Mouse (Mus musculus) C2C12 (cell line): ENCODE data around the gene Spon1. TPM values are rescaled to one million over a fixed set of nuclear protein-coding genes. Genes with fewer than 3 reads are reported as not detected.

Source experiments
- H3K27me3 ChIP-seq: one replicate; pipeline ENCODE4 v1.6.1; 2011; ENCODE audit not compliant: control insufficient read depth, insufficient read depth, insufficient read length
- H3K36me3 ChIP-seq: one replicate; pipeline ENCODE4 v1.6.1; 2011; ENCODE audit not compliant: control insufficient read depth, insufficient read depth
- H3K4me3 ChIP-seq: one replicate; pipeline ENCODE4 v1.5.1; 2011; ENCODE audit warnings: mild to moderate bottlenecking, control low read depth; ENCODE audit not compliant: poor library complexity, insufficient read depth, severe bottlenecking
- H3K79me2 ChIP-seq: one replicate; pipeline ENCODE4 v1.6.1; 2011; ENCODE audit not compliant: control insufficient read depth, insufficient read depth
- H3K79me3 ChIP-seq: one replicate; pipeline ENCODE4 v1.6.1; 2011; ENCODE audit warnings: low read depth, control low read depth
- H3ac ChIP-seq: one replicate; pipeline ENCODE3; 2011; ENCODE audit warnings: low read depth; ENCODE audit not compliant: control insufficient read depth, insufficient read length
- CEBPB ChIP-seq: IDR thresholded peaks from one replicate; pipeline ENCODE4 v1.6.1; 2011; ENCODE audit warnings: low read depth, mild to moderate bottlenecking, control low read depth, moderate library complexity
- CTCF ChIP-seq: IDR thresholded peaks from one replicate; pipeline ENCODE4 v1.5.1; 2011; ENCODE audit not compliant: control insufficient read depth, insufficient read depth, insufficient read length
- FOSL1 ChIP-seq: IDR thresholded peaks from one replicate; pipeline ENCODE4 v1.8.0; 2011; ENCODE audit warnings: mild to moderate bottlenecking, low read length; ENCODE audit not compliant: poor library complexity, insufficient read depth, severe bottlenecking
- MAX ChIP-seq: IDR thresholded peaks from one replicate; pipeline ENCODE4 v1.6.1; 2011; ENCODE audit warnings: mild to moderate bottlenecking, control low read depth
- MYOD1 ChIP-seq: IDR thresholded peaks from one replicate; pipeline ENCODE4 v1.6.1; 2011; ENCODE audit warnings: low read depth; ENCODE audit not compliant: control insufficient read depth, insufficient read length
- MYOG ChIP-seq: IDR thresholded peaks from one replicate; pipeline ENCODE4 v1.6.1; 2011; ENCODE audit not compliant: control insufficient read depth, insufficient read length; ENCODE audit errors: extremely low read depth
- USF1 ChIP-seq: IDR thresholded peaks from one replicate; pipeline ENCODE4 v1.6.1; 2011; ENCODE audit warnings: low read depth, mild to moderate bottlenecking, control low read depth, moderate library complexity
- polyA plus RNA-seq: library from polyadenylated mRNA; unstranded; fragments of >200 nt; fragmentation: generic; extraction: Trizol; gene quantifications from one replicate; pipeline ENCODE4 v1.2.1, GENCODE M21; 2012; ENCODE audit warnings: missing spikeins

The Spon1 gene
- polyA plus RNA-seq, 1 experiment = 0.06 TPM

DNA sequence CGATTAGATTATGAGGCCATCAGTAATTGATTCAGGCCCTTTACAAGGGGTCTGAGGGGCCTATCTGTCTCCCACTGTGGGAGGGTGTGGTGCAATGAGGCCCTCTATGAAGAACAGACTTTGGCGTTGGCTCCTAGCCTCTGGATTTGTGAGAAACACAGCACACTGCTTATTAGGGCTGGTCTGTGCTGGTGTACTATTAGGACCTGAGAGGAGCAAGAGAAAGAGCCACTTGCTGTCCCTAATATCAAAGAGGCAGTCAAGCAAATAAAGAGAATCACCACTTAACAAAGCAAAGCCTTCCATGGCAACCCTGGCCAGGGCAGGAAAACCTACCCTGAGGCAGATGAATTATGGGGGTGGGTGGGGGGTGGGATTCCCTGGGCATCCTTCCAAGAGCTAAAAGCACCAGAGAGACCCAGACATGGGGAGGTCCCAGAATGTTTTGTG is 62.3 kb downstream of the Spon1 start:
- Histone ChIP-seq H3K79me2 (no peaks in the 10 kb centered on the region), H3K4me3 (no peak overlapping the region), H3K36me3 (no peaks in the 10 kb centered on the region), H3K79me3 (no peaks in the 10 kb centered on the region), H3K27me3 (peaks cover 1% of the 10 kb centered on the region), H3ac (no peak overlapping the region)
- no peak for TF ChIP-seq CEBPB
- no peak for TF ChIP-seq MAX
- no peak for TF ChIP-seq MYOG
- no peak for TF ChIP-seq FOSL1
- no peak for TF ChIP-seq USF1
- TF ChIP-seq MYOD1 = no peak
- TF ChIP-seq CTCF = no peak

DNA sequence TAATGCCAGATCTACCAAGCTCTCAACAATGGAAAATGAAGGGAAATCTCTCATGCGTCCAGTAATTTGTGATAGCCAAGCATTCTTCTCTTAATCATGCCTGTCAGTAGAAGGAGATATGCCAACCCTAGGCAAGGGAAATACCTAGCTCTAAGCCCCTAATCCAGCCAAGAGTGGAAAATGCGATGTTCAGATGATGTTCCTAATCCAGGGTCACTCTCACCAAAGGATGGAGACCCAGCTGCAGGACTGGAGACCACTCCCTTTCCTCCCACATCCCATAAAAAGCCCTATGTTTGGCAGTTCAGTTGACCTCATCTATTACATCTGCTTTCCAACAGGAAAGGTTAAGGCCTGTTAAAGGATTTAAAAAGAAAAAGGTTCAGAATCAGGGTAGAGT is 62.8 kb downstream of the Spon1 start:
- Histone ChIP-seq H3K79me3 (no peaks in the 10 kb centered on the region), H3K79me2 (no peaks in the 10 kb centered on the region), H3K4me3 (no peak overlapping the region), H3K27me3 (peaks cover 4% of the 10 kb centered on the region), H3K36me3 (no peaks in the 10 kb centered on the region), H3ac (no peak overlapping the region)
- TF ChIP-seq CTCF = no peak
- no peak for TF ChIP-seq MYOG
- TF ChIP-seq USF1 = no peak
- TF ChIP-seq FOSL1 = no peak
- TF ChIP-seq CEBPB = no peak
- no peak for TF ChIP-seq MYOD1
- no peak for TF ChIP-seq MAX

DNA sequence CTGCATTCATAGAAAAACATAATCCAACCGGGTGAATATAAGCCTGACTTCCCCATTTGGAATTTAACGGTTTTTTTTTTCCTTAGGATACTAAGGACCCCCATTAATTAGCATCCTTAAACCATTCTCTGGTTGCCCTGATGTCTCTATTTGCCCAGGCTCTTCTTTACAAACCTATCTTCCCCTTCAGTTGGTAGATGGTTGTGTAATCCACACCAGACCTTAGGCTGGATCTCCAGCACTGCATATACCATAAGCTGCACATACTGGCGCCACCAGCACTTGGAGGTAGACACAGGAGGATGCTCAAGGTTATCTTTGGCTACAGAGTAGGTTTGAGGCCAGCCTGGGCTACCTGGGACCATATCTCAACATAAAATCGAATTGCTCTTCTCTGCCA is 71.4 kb downstream of the Spon1 start:
- Histone ChIP-seq H3K79me2 (no peaks in the 10 kb centered on the region), H3K27me3 (peaks cover 4% of the 10 kb centered on the region), H3K36me3 (no peaks in the 10 kb centered on the region)

DNA sequence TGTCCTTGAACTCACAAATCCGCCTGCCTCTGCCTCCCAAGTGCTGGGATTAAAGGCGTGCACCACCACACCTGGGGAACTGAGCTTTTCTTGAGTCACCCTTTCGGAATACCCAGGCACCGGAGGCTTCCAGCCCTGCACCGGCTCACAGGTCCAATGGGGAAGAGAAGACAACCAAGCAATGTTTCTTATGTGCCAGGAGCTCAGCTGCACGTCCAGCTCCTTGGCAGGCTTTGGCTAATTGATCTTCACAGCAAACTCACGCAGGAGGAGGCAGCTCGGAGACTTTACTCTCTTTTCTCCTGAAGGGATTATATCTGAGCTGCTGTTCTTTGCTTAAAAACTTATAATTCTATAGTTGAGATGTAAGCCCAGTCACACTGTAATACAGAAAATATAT is 73.6 kb downstream of the Spon1 start:
- no peaks in the 10 kb centered on the region for H3K79me3 ChIP-seq
- no peak overlapping the region for H3K4me3 ChIP-seq
- H3ac ChIP-seq = no peak overlapping the region
- TF ChIP-seq USF1 (no peak), CEBPB (no peak), MYOG (no peak), FOSL1 (no peak), CTCF (no peak), MAX (no peak)
- no peaks in the 10 kb centered on the region for H3K36me3 ChIP-seq
- peaks cover 4% of the 10 kb centered on the region for H3K27me3 ChIP-seq
- H3K79me2 ChIP-seq = no peaks in the 10 kb centered on the region

More for the DNA sequence above, 71.4 kb downstream of the Spon1 start:
- Histone ChIP-seq H3ac (no peak overlapping the region), H3K79me3 (no peaks in the 10 kb centered on the region), H3K4me3 (no peak overlapping the region)
- TF ChIP-seq MYOG (no peak), USF1 (no peak), FOSL1 (no peak), MAX (no peak), MYOD1 (no peak)

DNA sequence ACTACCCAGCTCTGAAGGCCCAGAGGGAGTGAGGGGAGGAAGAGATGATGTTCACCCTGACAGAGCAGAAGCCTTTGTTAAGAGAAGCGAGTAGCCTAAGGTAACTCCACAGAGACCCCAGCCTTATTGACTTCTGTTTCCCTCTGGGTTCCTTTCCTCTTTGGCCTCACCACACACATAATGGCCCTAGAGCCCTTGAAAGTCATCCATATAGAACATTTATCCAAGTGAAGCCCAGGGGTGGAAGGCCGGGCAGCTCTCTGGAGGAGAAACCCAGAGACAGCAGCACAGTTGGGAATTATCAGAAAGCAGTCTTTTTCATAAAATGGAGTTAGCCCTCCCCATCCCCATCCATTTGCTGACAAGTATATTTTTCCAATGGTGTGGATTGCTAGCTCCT is 75.7 kb downstream of the Spon1 start:
- no peaks in the 10 kb centered on the region for H3K36me3 ChIP-seq
- H3K27me3 ChIP-seq = peaks cover 4% of the 10 kb centered on the region
- TF ChIP-seq MYOG (no peak), FOSL1 (no peak), USF1 (no peak), MAX (no peak), MYOD1 (no peak), CTCF (no peak), CEBPB (no peak)
- no peak overlapping the region for H3ac ChIP-seq
- no peaks in the 10 kb centered on the region for H3K79me3 ChIP-seq
- no peaks in the 10 kb centered on the region for H3K79me2 ChIP-seq
- no peak overlapping the region for H3K4me3 ChIP-seq

DNA sequence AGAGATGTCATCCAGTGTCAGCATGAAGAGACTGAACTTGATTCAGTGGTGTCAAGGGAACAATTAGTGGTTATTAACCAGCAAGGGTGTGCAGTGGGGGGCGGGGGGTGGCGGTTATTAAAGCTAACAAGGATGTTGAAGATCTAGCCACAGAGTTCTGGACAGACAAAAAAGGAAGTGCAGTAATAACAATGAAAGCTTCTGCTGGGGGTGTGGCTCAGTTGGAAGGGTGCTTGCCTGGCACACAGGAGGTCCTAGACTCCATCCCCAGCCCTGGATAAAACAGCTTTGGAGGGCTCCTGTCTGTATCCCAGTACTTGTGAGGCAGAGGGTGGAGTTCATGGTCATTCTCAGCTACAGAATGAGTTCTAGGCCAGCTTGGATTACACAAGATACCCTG is 77.4 kb downstream of the Spon1 start:
- Histone ChIP-seq H3ac (no peak overlapping the region), H3K27me3 (peaks cover 4% of the 10 kb centered on the region), H3K79me3 (no peaks in the 10 kb centered on the region), H3K36me3 (no peaks in the 10 kb centered on the region), H3K79me2 (no peaks in the 10 kb centered on the region), H3K4me3 (no peak overlapping the region)
- TF ChIP-seq MAX = no peak
- TF ChIP-seq CTCF = no peak
- no peak for TF ChIP-seq FOSL1
- TF ChIP-seq CEBPB = no peak
- no peak for TF ChIP-seq MYOD1
- TF ChIP-seq USF1 = no peak
- no peak for TF ChIP-seq MYOG
